Mouse (Mus musculus): ENCODE data around the gene Olfr1513.
"Not testable (repeated sequence)": the region's sequence is repeated elsewhere in the genome, so short reads cannot be mapped to it uniquely, and the experiment has no call there.

The Olfr1513 gene

GRCm38 (mm10) chr14:52356308-52356707, at the start of gene Olfr1513:
Olfr1513 (minus strand) TSS chr14:52356408.
- no peak for DNase-seq

GRCm38 (mm10) chr14:52397279-52397678, 41.1 kb upstream of the Olfr1513 start, which contains the start of gene Olfr1511:
Olfr1511 (minus strand) TSS chr14:52397379.
- DNase-seq = no peak

- not testable (repeated sequence) for DNase-seq
These were observed 34.1 kb upstream of the Olfr1513 start for GRCm38 (mm10) chr14:52390084-52390848.

- DNase-seq = no peak
These were observed 22.9 kb upstream of the Olfr1513 start, which contains the start of gene Olfr1512 for GRCm38 (mm10) chr14:52379068-52379467. Olfr1512 (minus strand) TSS chr14:52379168.

- no peak for DNase-seq
These were observed 12.5 kb upstream of the Olfr1513 start for GRCm38 (mm10) chr14:52368741-52369140.

- no peak for DNase-seq
These were observed 16.7 kb downstream of the Olfr1513 start for GRCm38 (mm10) chr14:52339512-52339852.

GRCm38 (mm10) chr14:52338751-52339511, 17.3 kb downstream of the Olfr1513 start:
- peak; percentile 88 for DNase-seq

GRCm38 (mm10) chr14:52332171-52332570, 24.0 kb downstream of the Olfr1513 start:
- no peak for DNase-seq

- DNase-seq = no peak
These were observed 25.0 kb downstream of the Olfr1513 start for GRCm38 (mm10) chr14:52331069-52331750.

GRCm38 (mm10) chr14:52327910-52328812, 28.0 kb downstream of the Olfr1513 start, which contains the start of gene Sall2:
Sall2 (minus strand) TSS chr14:52328762.
- DNase-seq = no peak

GRCm38 (mm10) chr14:52327375-52327901, 28.8 kb downstream of the Olfr1513 start:
- DNase-seq = no peak

- DNase-seq = no peak
These were observed 30.3 kb downstream of the Olfr1513 start for GRCm38 (mm10) chr14:52325890-52326289.

- no peak for DNase-seq
These were observed 36.8 kb downstream of the Olfr1513 start for GRCm38 (mm10) chr14:52319361-52319760.

- DNase-seq = peak; percentile 69
These were observed 39.6 kb downstream of the Olfr1513 start for GRCm38 (mm10) chr14:52316441-52317225.

GRCm38 (mm10) chr14:52315792-52316440, 40.3 kb downstream of the Olfr1513 start:
- peak; percentile 78 for DNase-seq

- DNase-seq = no peak
These were observed 40.9 kb downstream of the Olfr1513 start for GRCm38 (mm10) chr14:52315283-52315780.

- peak; percentile 51 for DNase-seq
These were observed 41.4 kb downstream of the Olfr1513 start for GRCm38 (mm10) chr14:52314808-52315150.

- DNase-seq = no peak
These were observed 42.0 kb downstream of the Olfr1513 start for GRCm38 (mm10) chr14:52313931-52314807.

GRCm38 (mm10) chr14:52310906-52311305, 45.3 kb downstream of the Olfr1513 start:
- no peak for DNase-seq

Measured in cerebellum, adult 9-10 months (tissue).